Mouse (Mus musculus): Measurements from ENCODE around the gene Pkdcc. TPM values are rescaled to one million over a fixed set of nuclear protein-coding genes. Genes with fewer than 3 reads are reported as not detected.

Gene Pkdcc
- polyA plus RNA-seq, 1 experiment from 2014 or later = 17.9 TPM

- peak; percentile 56; the same call in 1 of the 2 replicates for ATAC-seq (ENCODE audit: low FRiP score)
- H3K9ac ChIP-seq = no peak overlapping the region
- 31% methylated on average over 12 of the region's 12 CpGs for WGBS
Observed at GRCm38 (mm10) chr17:83253051-83253649, 38.1 kb downstream of the Pkdcc start.

GRCm38 (mm10) chr17:83267202-83268128 is 52.4 kb downstream of the Pkdcc start:
- no peaks in the 10 kb centered on the region for H3K36me3 ChIP-seq
- no peaks in the 10 kb centered on the region for H3K9me3 ChIP-seq (replicated peaks)
- peak overlapping the region; percentile 17 for H3K4me3 ChIP-seq
- peak; percentile 95 for ATAC-seq (ENCODE audit: low FRiP score)
- H3K27me3 ChIP-seq = 0 out of 2 replicates have a peak, but pooled peaks cover 4% of the 10 kb centered on the region
- 54% methylated on average over 23 of the region's 23 CpGs for WGBS
- 0 out of 2 replicates have a peak, but pooled peaks cover 2% of the 10 kb centered on the region for H3K4me1 ChIP-seq
- H3K4me2 ChIP-seq (replicated peaks) = peak overlapping the region; percentile 46
- no peak overlapping the region for H3K27ac ChIP-seq
- H3K9ac ChIP-seq = no peak overlapping the region

More at GRCm38 (mm10) chr17:83253051-83253649, 38.1 kb downstream of the Pkdcc start:
- no peak overlapping the region for H3K4me2 ChIP-seq (replicated peaks)
- no peaks in the 10 kb centered on the region for H3K9me3 ChIP-seq (replicated peaks)
- peaks cover 4% of the 10 kb centered on the region; the same call in 1 of the 2 replicates for H3K4me1 ChIP-seq
- H3K36me3 ChIP-seq = no peaks in the 10 kb centered on the region
- H3K27ac ChIP-seq = no peak overlapping the region
- no peak overlapping the region for H3K4me3 ChIP-seq
- peaks cover 7% of the 10 kb centered on the region for H3K27me3 ChIP-seq

GRCm38 (mm10) chr17:83271509-83271908 is 56.4 kb downstream of the Pkdcc start:
- Histone ChIP-seq H3K9me3 (replicated peaks) (no peaks in the 10 kb centered on the region), H3K4me1 (peaks cover 13% of the 10 kb centered on the region), H3K4me2 (replicated peaks) (no peak overlapping the region), H3K4me3 (no peak overlapping the region), H3K9ac (no peak overlapping the region), H3K27ac (no peak overlapping the region), H3K27me3 (peaks cover 14% of the 10 kb centered on the region; the same call in 1 of the 2 replicates), H3K36me3 (no peaks in the 10 kb centered on the region)
- ATAC-seq (ENCODE audit: low FRiP score) = no peak
- WGBS = 0% methylated on average over 3 of the region's 3 CpGs

- H3K4me1 ChIP-seq = peaks cover 25% of the 10 kb centered on the region
- no peak overlapping the region for H3K4me3 ChIP-seq
- H3K9me3 ChIP-seq (replicated peaks) = no peaks in the 10 kb centered on the region
- H3K27me3 ChIP-seq = peaks cover 14% of the 10 kb centered on the region; the same call in 1 of the 2 replicates
- no peak overlapping the region for H3K4me2 ChIP-seq (replicated peaks)
- no peak for ATAC-seq (ENCODE audit: low FRiP score)
- WGBS = 63% methylated on average over 8 of the region's 8 CpGs
- no peak overlapping the region for H3K9ac ChIP-seq
- H3K27ac ChIP-seq = no peak overlapping the region
- H3K36me3 ChIP-seq = no peaks in the 10 kb centered on the region
Observed at GRCm38 (mm10) chr17:83272641-83273040, 57.5 kb downstream of the Pkdcc start.

- H3K4me3 ChIP-seq = no peak overlapping the region
- 16% methylated on average over 9 of the region's 9 CpGs for WGBS
- H3K27me3 ChIP-seq = peaks cover 14% of the 10 kb centered on the region; the same call in 1 of the 2 replicates
- H3K36me3 ChIP-seq = no peaks in the 10 kb centered on the region
- no peak overlapping the region for H3K9ac ChIP-seq
- H3K27ac ChIP-seq = no peak overlapping the region
- H3K4me2 ChIP-seq (replicated peaks) = peak overlapping the region; percentile 19; the same call in 1 of the 2 replicates
- H3K4me1 ChIP-seq = peaks cover 34% of the 10 kb centered on the region
- no peak for ATAC-seq (ENCODE audit: low FRiP score)
- H3K9me3 ChIP-seq (replicated peaks) = no peaks in the 10 kb centered on the region
Observed at GRCm38 (mm10) chr17:83273636-83274035, 58.5 kb downstream of the Pkdcc start.

GRCm38 (mm10) chr17:83274101-83274500 is 59.0 kb downstream of the Pkdcc start:
- Histone ChIP-seq H3K4me2 (replicated peaks) (no peak overlapping the region), H3K9me3 (replicated peaks) (no peaks in the 10 kb centered on the region), H3K36me3 (no peaks in the 10 kb centered on the region), H3K27me3 (peaks cover 11% of the 10 kb centered on the region; the same call in 1 of the 2 replicates), H3K4me1 (peaks cover 36% of the 10 kb centered on the region), H3K27ac (no peak overlapping the region), H3K9ac (no peak overlapping the region), H3K4me3 (no peak overlapping the region)
- ATAC-seq (ENCODE audit: low FRiP score) = no peak
- 52% methylated on average over 4 of the region's 4 CpGs for whole genome bisulfite sequencing

Other genes starting within 250 kb of the Pkdcc start
- gene Eml4, start 135.6 kb downstream of the Pkdcc start, polyA plus RNA-seq (2016; fragmentation: Nextera tagmentation; extraction: Ambion mirVana) = 57.9 and 59.7 TPM in 2 replicates